Mouse (Mus musculus) cortical plate, adult 2 months (tissue): Measurements from ENCODE around the gene Vmn1r111.
"Not testable (repeated sequence)": the region's sequence is repeated elsewhere in the genome, so short reads cannot be mapped to it uniquely, and the experiment has no call there.

Source experiments
- CTCF ChIP-seq: fragments of 200-500 bp; IDR thresholded peaks from 2 replicates; pipeline ENCODE4 v1.5.1; 2011; ENCODE audit warnings: mild to moderate bottlenecking, control low read depth, low read length; ENCODE audit not compliant: insufficient read depth; ENCODE audit errors: extremely low read depth
- POLR2A ChIP-seq: fragments of 200-500 bp; IDR thresholded peaks from 2 replicates; pipeline ENCODE4 v1.6.1; 2011; ENCODE audit warnings: mild to moderate bottlenecking, low read length, control low read depth; ENCODE audit not compliant: insufficient read depth; ENCODE audit errors: extremely low read depth

DNA sequence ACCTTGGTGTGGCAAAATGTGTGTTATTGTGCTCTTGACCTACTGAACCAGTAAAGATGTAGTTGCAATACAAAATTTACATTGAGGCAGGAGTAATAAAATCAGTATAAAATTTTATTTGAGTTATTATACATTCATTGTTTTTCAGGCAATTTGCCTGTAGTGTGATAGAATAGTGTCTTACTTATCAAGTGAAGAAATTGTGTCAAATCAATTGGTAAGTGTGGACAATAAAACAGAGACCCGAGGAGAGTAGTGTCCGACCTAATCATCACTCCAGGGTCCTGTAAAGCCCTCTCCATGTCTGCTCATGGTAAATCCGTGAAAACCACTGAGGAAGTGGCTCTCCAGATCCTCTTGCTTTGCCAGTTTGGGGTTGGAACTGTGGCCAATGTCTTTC lies 34.4 kb downstream of the Vmn1r111 start, which contains the start of gene Vmn1r107:
- TF ChIP-seq CTCF, POLR2A: not testable (repeated sequence)
